Mouse (Mus musculus): Measurements from ENCODE around the gene Wfdc1. TPM values are rescaled to one million over a fixed set of nuclear protein-coding genes. Genes with fewer than 3 reads are reported as not detected.

Gene Wfdc1
- total and polyA plus RNA-seq, 2 experiments from 2014 or later, result 22.4 to 55.0 TPM

DNA sequence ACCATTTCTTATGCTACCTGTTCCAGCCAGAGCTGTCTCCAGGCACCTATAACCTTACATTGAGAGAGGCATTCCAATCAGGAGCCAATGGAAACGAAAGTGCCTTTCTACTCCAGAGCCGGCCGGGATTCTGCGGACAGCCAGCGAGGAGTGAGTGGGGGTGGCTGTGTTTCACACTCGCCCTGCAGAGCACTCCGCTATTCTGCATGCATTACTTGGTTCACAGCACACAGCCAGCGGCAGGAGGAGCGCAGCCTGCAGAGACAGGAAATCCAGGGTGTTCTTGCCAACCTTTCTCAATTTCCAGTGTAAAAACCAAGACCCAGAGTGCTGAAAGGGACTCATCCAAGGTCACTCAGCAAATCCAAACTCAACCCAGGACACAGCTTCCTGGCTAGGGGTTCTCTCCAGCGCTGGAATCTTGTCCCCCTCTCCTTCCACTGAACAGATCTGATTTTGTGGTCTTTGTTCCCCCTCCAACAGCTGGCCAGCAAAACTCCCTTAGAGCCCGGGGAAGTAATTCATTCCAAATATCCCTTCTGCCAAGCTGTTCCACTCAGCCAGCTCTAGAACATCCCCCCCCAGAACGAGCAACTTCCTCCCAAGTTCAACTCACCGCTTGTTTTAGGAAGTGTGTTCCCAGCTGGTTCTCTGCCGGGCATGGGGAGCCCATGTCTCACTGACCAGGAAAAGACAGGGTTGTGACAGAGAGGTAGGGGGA is 31.4 kb upstream of the Wfdc1 start:
- peaks cover 33% of the 10 kb centered on the region for H3K27me3 ChIP-seq (ENCODE audit: control insufficient read depth, insufficient read depth, low read length)
- no peak overlapping the region for H3K9ac ChIP-seq (replicated peaks; ENCODE audit: low read depth, low read length)
- H3K27ac ChIP-seq (ENCODE audit: low read depth), result no peak overlapping the region
- no peak overlapping the region for H3K4me3 ChIP-seq (ENCODE audit: low read depth, low read length)
- no peak for ATAC-seq (ENCODE audit: insufficient read depth, low read depth)
- no peak for DNase-seq (ENCODE audit: low spot score)
- TF ChIP-seq CTCF (IDR thresholded peaks at IDR 0.05; ENCODE audit: low read depth) (no peak), EP300 (IDR thresholded peaks at IDR 0.05; ENCODE audit: low read depth) (no peak)
- H3K9me3 ChIP-seq (replicated peaks; ENCODE audit: control insufficient read depth, low read length), result no peaks in the 10 kb centered on the region
- H3K4me1 ChIP-seq (ENCODE audit: control insufficient read depth, insufficient read depth), result no peaks in the 10 kb centered on the region
- 26% methylated on average over 14 of the region's 14 CpGs for WGBS
- H3K4me2 ChIP-seq (ENCODE audit: low read depth, low read length), result no peak overlapping the region
- H3K36me3 ChIP-seq (replicated peaks; ENCODE audit: control insufficient read depth, insufficient read depth, low read length), result no peaks in the 10 kb centered on the region

- no peaks in the 10 kb centered on the region for H3K4me1 ChIP-seq (ENCODE audit: control insufficient read depth, insufficient read depth)
- no peak within 1 kb of the TSS for H3K4me3 ChIP-seq (ENCODE audit: low read depth, low read length)
- H3K27ac ChIP-seq (ENCODE audit: low read depth), result no peak within 1 kb of the TSS
- DNase-seq (ENCODE audit: low spot score), result no peak
- H3K9me3 ChIP-seq (replicated peaks; ENCODE audit: control insufficient read depth, low read length), result no peaks in the 10 kb centered on the region
- no peak for TF ChIP-seq EP300 (IDR thresholded peaks at IDR 0.05; ENCODE audit: low read depth)
- TF ChIP-seq CTCF (IDR thresholded peaks at IDR 0.05; ENCODE audit: low read depth), result no peak
- no peak within 1 kb of the TSS for H3K9ac ChIP-seq (replicated peaks; ENCODE audit: low read depth, low read length)
- no peak; the same call in 1 of the 2 replicates for ATAC-seq (ENCODE audit: insufficient read depth, low read depth)
- no peaks in the 10 kb centered on the region for H3K36me3 ChIP-seq (replicated peaks; ENCODE audit: control insufficient read depth, insufficient read depth, low read length)
- H3K27me3 ChIP-seq (ENCODE audit: control insufficient read depth, insufficient read depth, low read length), result peaks cover 33% of the 10 kb centered on the region
- WGBS, result 33% methylated on average over 6 of the region's 6 CpGs
- H3K4me2 ChIP-seq (ENCODE audit: low read depth, low read length), result no peak within 1 kb of the TSS
These were observed 30.8 kb upstream of the Wfdc1 start, which contains the start of gene Kcng4 for GRCm38 (mm10) chr8:119635378-119635777. Gene Kcng4, minus strand, starts transcription at chr8:119635680.

DNA sequence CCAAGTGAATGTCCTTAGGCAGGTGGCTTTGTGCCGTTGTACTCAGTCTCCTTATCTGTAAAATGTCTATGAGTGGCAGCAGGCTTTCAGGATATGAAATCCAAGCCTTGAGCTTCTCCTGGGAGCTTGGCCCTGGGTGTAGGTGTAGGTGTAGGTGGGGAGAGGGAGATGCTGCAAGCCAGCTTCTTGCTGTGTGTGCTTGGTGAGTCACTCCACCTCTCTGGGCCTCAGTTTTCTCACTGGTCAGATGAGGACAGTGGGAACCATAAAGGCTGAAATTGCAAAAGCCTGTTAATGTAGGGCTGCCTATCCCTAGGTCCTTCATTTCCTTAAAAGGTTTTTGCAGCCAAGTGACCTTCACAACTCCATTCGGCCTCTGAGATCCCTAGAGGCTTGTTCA is 30.2 kb upstream of the Wfdc1 start:
- Histone ChIP-seq H3K36me3 (replicated peaks; ENCODE audit: control insufficient read depth, insufficient read depth, low read length) (no peaks in the 10 kb centered on the region), H3K9me3 (replicated peaks; ENCODE audit: control insufficient read depth, low read length) (no peaks in the 10 kb centered on the region), H3K4me2 (ENCODE audit: low read depth, low read length) (no peak overlapping the region), H3K9ac (replicated peaks; ENCODE audit: low read depth, low read length) (no peak overlapping the region), H3K27ac (ENCODE audit: low read depth) (no peak overlapping the region), H3K4me3 (ENCODE audit: low read depth, low read length) (no peak overlapping the region), H3K4me1 (ENCODE audit: control insufficient read depth, insufficient read depth) (no peaks in the 10 kb centered on the region), H3K27me3 (ENCODE audit: control insufficient read depth, insufficient read depth, low read length) (peaks cover 33% of the 10 kb centered on the region)
- TF ChIP-seq CTCF (IDR thresholded peaks at IDR 0.05; ENCODE audit: low read depth) (no peak), EP300 (IDR thresholded peaks at IDR 0.05; ENCODE audit: low read depth) (no peak)
- ATAC-seq (ENCODE audit: insufficient read depth, low read depth) (no peak), DNase-seq (ENCODE audit: low spot score) (no peak)
- 34% methylated on average over 2 of the region's 2 CpGs for WGBS

DNA sequence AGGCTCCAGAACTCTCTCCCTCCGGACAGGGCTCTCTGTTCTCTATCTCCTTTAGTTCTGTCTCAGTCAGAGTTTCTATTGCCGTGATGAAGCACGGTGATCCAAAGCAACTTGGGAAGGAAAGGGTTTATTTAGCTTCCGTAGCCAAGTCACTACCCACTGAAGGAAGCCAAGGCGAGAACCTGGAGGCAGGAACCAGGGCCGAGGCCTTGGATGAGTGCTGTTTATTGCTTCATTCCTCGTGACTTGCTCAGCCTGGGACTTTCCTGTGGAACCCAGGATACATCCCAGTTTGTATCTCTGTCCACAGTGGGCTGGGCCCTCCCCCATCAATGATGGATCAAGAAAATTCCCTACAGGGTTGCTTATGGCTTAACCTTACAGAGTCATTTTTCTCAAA is 29.4 kb upstream of the Wfdc1 start:
- H3K4me3 ChIP-seq (ENCODE audit: low read depth, low read length), result no peak overlapping the region
- WGBS, result 70% methylated on average over 7 of the region's 7 CpGs
- no peak overlapping the region for H3K4me2 ChIP-seq (ENCODE audit: low read depth, low read length)
- peaks cover 32% of the 10 kb centered on the region for H3K27me3 ChIP-seq (ENCODE audit: control insufficient read depth, insufficient read depth, low read length)
- no peak overlapping the region for H3K27ac ChIP-seq (ENCODE audit: low read depth)
- no peak overlapping the region for H3K9ac ChIP-seq (replicated peaks; ENCODE audit: low read depth, low read length)
- ATAC-seq (ENCODE audit: insufficient read depth, low read depth) (no peak), DNase-seq (ENCODE audit: low spot score) (no peak)
- TF ChIP-seq CTCF (IDR thresholded peaks at IDR 0.05; ENCODE audit: low read depth), result no peak
- TF ChIP-seq EP300 (IDR thresholded peaks at IDR 0.05; ENCODE audit: low read depth), result no peak
- no peaks in the 10 kb centered on the region for H3K36me3 ChIP-seq (replicated peaks; ENCODE audit: control insufficient read depth, insufficient read depth, low read length)
- no peaks in the 10 kb centered on the region for H3K9me3 ChIP-seq (replicated peaks; ENCODE audit: control insufficient read depth, low read length)
- H3K4me1 ChIP-seq (ENCODE audit: control insufficient read depth, insufficient read depth), result no peaks in the 10 kb centered on the region

GRCm38 (mm10) chr8:119637381-119637780 is 28.8 kb upstream of the Wfdc1 start:
- Histone ChIP-seq H3K27ac (ENCODE audit: low read depth) (no peak overlapping the region), H3K9me3 (replicated peaks; ENCODE audit: control insufficient read depth, low read length) (no peaks in the 10 kb centered on the region), H3K4me3 (ENCODE audit: low read depth, low read length) (no peak overlapping the region), H3K4me1 (ENCODE audit: control insufficient read depth, insufficient read depth) (no peaks in the 10 kb centered on the region), H3K27me3 (ENCODE audit: control insufficient read depth, insufficient read depth, low read length) (peaks cover 25% of the 10 kb centered on the region), H3K9ac (replicated peaks; ENCODE audit: low read depth, low read length) (no peak overlapping the region), H3K4me2 (ENCODE audit: low read depth, low read length) (no peak overlapping the region), H3K36me3 (replicated peaks; ENCODE audit: control insufficient read depth, insufficient read depth, low read length) (no peaks in the 10 kb centered on the region)
- TF ChIP-seq EP300 (IDR thresholded peaks at IDR 0.05; ENCODE audit: low read depth) (no peak), CTCF (IDR thresholded peaks at IDR 0.05; ENCODE audit: low read depth) (no peak)
- DNase-seq (ENCODE audit: low spot score) (no peak), ATAC-seq (ENCODE audit: insufficient read depth, low read depth) (no peak)
- 90% methylated on average over 4 of the region's 4 CpGs for WGBS

- Histone ChIP-seq H3K9ac (replicated peaks; ENCODE audit: low read depth, low read length) (no peak overlapping the region), H3K4me3 (ENCODE audit: low read depth, low read length) (no peak overlapping the region), H3K4me2 (ENCODE audit: low read depth, low read length) (no peak overlapping the region), H3K9me3 (replicated peaks; ENCODE audit: control insufficient read depth, low read length) (no peaks in the 10 kb centered on the region), H3K36me3 (replicated peaks; ENCODE audit: control insufficient read depth, insufficient read depth, low read length) (no peaks in the 10 kb centered on the region), H3K4me1 (ENCODE audit: control insufficient read depth, insufficient read depth) (no peaks in the 10 kb centered on the region), H3K27me3 (ENCODE audit: control insufficient read depth, insufficient read depth, low read length) (peaks cover 18% of the 10 kb centered on the region), H3K27ac (ENCODE audit: low read depth) (no peak overlapping the region)
- ATAC-seq (ENCODE audit: insufficient read depth, low read depth), result no peak
- 68% methylated on average over 6 of the region's 6 CpGs for WGBS
- DNase-seq (ENCODE audit: low spot score), result no peak
- no peak for TF ChIP-seq CTCF (IDR thresholded peaks at IDR 0.05; ENCODE audit: low read depth)
- no peak for TF ChIP-seq EP300 (IDR thresholded peaks at IDR 0.05; ENCODE audit: low read depth)
These were observed 27.9 kb upstream of the Wfdc1 start for GRCm38 (mm10) chr8:119638261-119638660.
